Mouse (Mus musculus) heart, adult 2 months (tissue): ENCODE results near the gene Car14.

Experiments used
- CTCF ChIP-seq: fragments of 200-600 bp; IDR thresholded peaks from 2 replicates; pipeline ENCODE4 v1.8.1; 2022; ENCODE audit warnings: antibody characterized with exemption, mild to moderate bottlenecking, moderate library complexity
- EP300 ChIP-seq: fragments of 200-500 bp; IDR thresholded peaks from 2 replicates; pipeline ENCODE4 v1.6.1; 2011; ENCODE audit warnings: low read depth, low read length, control low read depth; ENCODE audit not compliant: insufficient read depth

DNA sequence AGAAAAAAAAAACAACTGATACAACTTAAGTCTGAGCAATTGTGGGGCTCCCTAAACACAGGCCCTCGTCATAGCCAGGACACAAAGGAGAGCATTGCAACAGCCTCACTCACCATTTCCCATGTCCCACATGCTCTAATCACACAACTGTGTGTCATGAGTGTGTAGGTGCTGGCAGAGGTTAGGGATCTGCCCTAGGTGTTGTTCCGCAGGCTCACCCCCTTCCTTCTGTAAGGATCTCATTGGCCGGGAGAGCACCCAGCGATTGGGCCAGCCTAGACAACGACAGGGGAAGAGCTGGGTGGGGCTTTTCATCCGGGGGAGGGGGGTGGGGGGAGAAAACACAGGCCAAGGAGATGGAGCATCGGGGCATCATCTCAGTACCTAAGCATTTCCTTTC is 40.9 kb downstream of the Car14 start:
- no peak for TF ChIP-seq CTCF
- TF ChIP-seq EP300: no peak
